Mouse (Mus musculus): Measurements from ENCODE around the gene Rabggta. TPM values are rescaled to one million over a fixed set of nuclear protein-coding genes. Genes with fewer than 3 reads are reported as not detected.
A peak's percentile ranks its signal among the peaks of the same experiment; 100 is the strongest.

The Rabggta gene
- polyA plus RNA-seq, 1 experiment: 18.4 TPM

DNA sequence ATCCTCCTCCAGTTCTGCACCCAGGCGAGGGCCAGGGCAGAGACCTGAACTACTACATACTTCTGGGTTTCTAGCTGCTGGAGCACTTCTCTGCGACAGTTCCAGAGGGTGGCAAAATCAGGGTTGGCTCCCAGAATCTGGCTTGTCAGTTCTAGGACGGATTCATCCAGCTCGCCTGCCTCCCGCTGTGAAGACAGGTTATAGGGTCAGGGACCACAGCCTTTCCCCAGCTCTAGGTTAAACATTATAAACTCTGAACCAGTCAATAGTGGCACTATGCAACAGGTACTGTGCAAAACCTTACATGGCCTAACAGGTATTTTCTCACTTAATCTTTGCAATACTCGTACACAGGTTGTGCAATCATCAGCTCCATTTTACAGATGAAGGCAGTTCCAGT is 987 bp downstream of the Rabggta start:
- H3K4me2 ChIP-seq (ENCODE audit: low read depth): peak overlapping the region; percentile 91
- no peaks in the 10 kb centered on the region for H3K27me3 ChIP-seq (ENCODE audit: control insufficient read depth, insufficient read depth, insufficient read length)
- H3K79me2 ChIP-seq (ENCODE audit: control insufficient read depth, insufficient read depth): no peaks in the 10 kb centered on the region
- H3K36me3 ChIP-seq (ENCODE audit: control insufficient read depth, insufficient read depth): no peaks in the 10 kb centered on the region
- TF ChIP-seq MAX (IDR thresholded peaks at IDR 0.05; ENCODE audit: low read depth) (no peak), POLR2A (IDR thresholded peaks at IDR 0.05; ENCODE audit: insufficient read length, low read depth) (no peak), SRF (IDR thresholded peaks at IDR 0.05; ENCODE audit: control insufficient read depth, insufficient read length, low read depth) (no peak), TCF3 (IDR thresholded peaks at IDR 0.05; ENCODE audit: insufficient read length, low read depth) (no peak), REST (IDR thresholded peaks at IDR 0.05; ENCODE audit: insufficient read depth, insufficient read length) (no peak), E2F4 (IDR thresholded peaks at IDR 0.05; ENCODE audit: insufficient read depth) (no peak), USF1 (IDR thresholded peaks at IDR 0.05; ENCODE audit: low read depth) (no peak), CEBPB (IDR thresholded peaks at IDR 0.05; ENCODE audit: insufficient read depth, poor library complexity, severe bottlenecking) (no peak)
- H3ac ChIP-seq (ENCODE audit: control insufficient read depth, insufficient read length): peak overlapping the region; percentile 39
- peak overlapping the region; percentile 44 for H3K4me3 ChIP-seq

DNA sequence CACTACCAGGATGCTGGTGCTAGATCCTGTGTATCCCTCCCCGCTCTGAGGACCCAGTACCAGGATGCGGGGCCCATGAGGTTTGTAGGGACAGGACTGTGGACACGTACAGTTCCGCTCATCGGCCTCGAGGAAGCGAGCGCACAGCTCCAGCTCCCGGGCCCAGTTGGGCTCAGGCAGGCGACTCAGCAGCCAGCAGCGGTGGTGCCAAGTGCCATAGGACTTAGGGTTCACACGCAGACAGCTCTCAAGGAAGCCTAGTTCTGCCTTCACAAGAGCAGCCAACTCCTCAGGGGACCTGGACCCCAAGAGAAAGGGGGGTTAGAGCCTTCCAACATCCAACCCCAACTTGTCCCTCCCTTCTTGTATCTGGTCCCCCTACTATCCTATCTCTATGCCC is 1.4 kb downstream of the Rabggta start:
- H3K79me2 ChIP-seq (ENCODE audit: control insufficient read depth, insufficient read depth): no peaks in the 10 kb centered on the region
- H3K4me3 ChIP-seq: peak overlapping the region; percentile 44
- H3ac ChIP-seq (ENCODE audit: control insufficient read depth, insufficient read length): no peak overlapping the region
- no peaks in the 10 kb centered on the region for H3K36me3 ChIP-seq (ENCODE audit: control insufficient read depth, insufficient read depth)
- no peak for TF ChIP-seq MAX (IDR thresholded peaks at IDR 0.05; ENCODE audit: low read depth)
- TF ChIP-seq POLR2A (IDR thresholded peaks at IDR 0.05; ENCODE audit: insufficient read length, low read depth): no peak
- no peak for TF ChIP-seq SRF (IDR thresholded peaks at IDR 0.05; ENCODE audit: control insufficient read depth, insufficient read length, low read depth)
- no peak for TF ChIP-seq MYOG (IDR thresholded peaks at IDR 0.05; ENCODE audit: control insufficient read depth in 1 of 3, insufficient read depth in 1 of 3, insufficient read length in 2 of 3, low read depth in 2 of 3)
- no peak for TF ChIP-seq E2F4 (IDR thresholded peaks at IDR 0.05; ENCODE audit: insufficient read depth)
- no peak for TF ChIP-seq TCF12 (IDR thresholded peaks at IDR 0.05; ENCODE audit: insufficient read depth, poor library complexity, severe bottlenecking)
- TF ChIP-seq USF1 (IDR thresholded peaks at IDR 0.05; ENCODE audit: low read depth): no peak
- TF ChIP-seq REST (IDR thresholded peaks at IDR 0.05; ENCODE audit: insufficient read depth, insufficient read length): no peak
- no peak for TF ChIP-seq MYOD1 (IDR thresholded peaks at IDR 0.05; ENCODE audit: control insufficient read depth in 1 of 3, insufficient read length in 2 of 3, low read depth in 2 of 3)
- no peak for TF ChIP-seq POLR2AphosphoS2 (IDR thresholded peaks at IDR 0.05; ENCODE audit: insufficient read length, low read depth)
- TF ChIP-seq TCF3 (IDR thresholded peaks at IDR 0.05; ENCODE audit: insufficient read length, low read depth): no peak
- TF ChIP-seq CEBPB (IDR thresholded peaks at IDR 0.05; ENCODE audit: insufficient read depth, poor library complexity, severe bottlenecking): no peak
- H3K27me3 ChIP-seq (ENCODE audit: control insufficient read depth, insufficient read depth, insufficient read length): no peaks in the 10 kb centered on the region
- no peak overlapping the region for H3K4me2 ChIP-seq (ENCODE audit: low read depth)

DNA sequence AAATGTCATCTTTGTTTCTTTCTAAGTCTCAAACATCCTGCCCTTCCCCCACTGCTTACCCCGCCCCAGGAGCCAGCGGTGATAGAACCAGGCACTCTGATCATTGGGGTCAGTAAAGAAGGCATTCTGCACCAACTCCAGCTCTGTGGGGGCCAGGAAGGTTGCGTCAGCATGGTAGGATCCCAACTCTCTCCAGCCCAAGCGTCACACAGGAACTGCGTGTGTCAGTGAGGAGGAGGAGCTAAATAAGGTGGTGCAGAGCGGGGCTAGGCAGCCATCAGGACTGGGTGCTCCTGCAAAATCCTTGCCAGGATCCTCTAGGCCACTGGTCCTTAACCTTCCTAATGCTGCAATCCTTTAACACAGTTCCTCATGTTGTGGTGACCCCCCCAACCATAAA is 2.3 kb downstream of the Rabggta start:
- Histone ChIP-seq H3K79me2 (ENCODE audit: control insufficient read depth, insufficient read depth) (no peaks in the 10 kb centered on the region), H3ac (ENCODE audit: control insufficient read depth, insufficient read length) (no peak overlapping the region), H3K4me3 (no peak overlapping the region), H3K36me3 (ENCODE audit: control insufficient read depth, insufficient read depth) (no peaks in the 10 kb centered on the region), H3K4me2 (ENCODE audit: low read depth) (no peak overlapping the region), H3K27me3 (ENCODE audit: control insufficient read depth, insufficient read depth, insufficient read length) (no peaks in the 10 kb centered on the region)
- TF ChIP-seq POLR2A (IDR thresholded peaks at IDR 0.05; ENCODE audit: insufficient read length, low read depth) (no peak), REST (IDR thresholded peaks at IDR 0.05; ENCODE audit: insufficient read depth, insufficient read length) (no peak), TCF12 (IDR thresholded peaks at IDR 0.05; ENCODE audit: insufficient read depth, poor library complexity, severe bottlenecking) (no peak)

DNA sequence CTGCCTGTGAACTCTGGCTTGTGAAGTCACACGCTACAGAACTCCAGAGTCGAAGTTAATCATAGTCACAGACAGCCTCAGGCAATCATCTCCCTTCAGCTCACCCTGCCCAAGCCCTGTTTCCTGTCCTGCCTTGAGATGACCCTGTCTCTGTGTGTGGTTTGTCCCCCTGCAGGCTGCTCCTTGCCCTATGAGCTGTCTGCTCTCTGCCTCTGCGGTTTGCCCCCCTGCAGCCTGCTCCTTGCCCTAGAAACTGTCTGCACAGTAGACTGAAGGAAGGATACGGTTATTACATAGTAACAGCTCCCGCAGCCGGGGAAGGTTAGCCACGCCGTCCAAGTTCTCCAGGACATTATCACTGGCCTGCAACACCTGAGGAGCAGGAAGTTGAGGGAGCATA is 5.2 kb downstream of the Rabggta start:
- no peak for TF ChIP-seq TCF3 (IDR thresholded peaks at IDR 0.05; ENCODE audit: insufficient read length, low read depth)
- TF ChIP-seq TCF12 (IDR thresholded peaks at IDR 0.05; ENCODE audit: insufficient read depth, poor library complexity, severe bottlenecking): no peak
- no peak for TF ChIP-seq MYOD1 (IDR thresholded peaks at IDR 0.05; ENCODE audit: control insufficient read depth in 1 of 3, insufficient read length in 2 of 3, low read depth in 2 of 3)
- TF ChIP-seq SRF (IDR thresholded peaks at IDR 0.05; ENCODE audit: control insufficient read depth, insufficient read length, low read depth): no peak
- no peak for TF ChIP-seq USF1 (IDR thresholded peaks at IDR 0.05; ENCODE audit: low read depth)
- no peak for TF ChIP-seq MYOG (IDR thresholded peaks at IDR 0.05; ENCODE audit: control insufficient read depth in 1 of 3, insufficient read depth in 1 of 3, insufficient read length in 2 of 3, low read depth in 2 of 3)
- no peak for TF ChIP-seq CEBPB (IDR thresholded peaks at IDR 0.05; ENCODE audit: insufficient read depth, poor library complexity, severe bottlenecking)
- Histone ChIP-seq H3K27me3 (ENCODE audit: control insufficient read depth, insufficient read depth, insufficient read length) (no peaks in the 10 kb centered on the region), H3K4me3 (no peak overlapping the region), H3K4me2 (ENCODE audit: low read depth) (no peak overlapping the region), H3K79me2 (ENCODE audit: control insufficient read depth, insufficient read depth) (no peaks in the 10 kb centered on the region), H3K36me3 (ENCODE audit: control insufficient read depth, insufficient read depth) (no peaks in the 10 kb centered on the region), H3ac (ENCODE audit: control insufficient read depth, insufficient read length) (no peak overlapping the region)

DNA sequence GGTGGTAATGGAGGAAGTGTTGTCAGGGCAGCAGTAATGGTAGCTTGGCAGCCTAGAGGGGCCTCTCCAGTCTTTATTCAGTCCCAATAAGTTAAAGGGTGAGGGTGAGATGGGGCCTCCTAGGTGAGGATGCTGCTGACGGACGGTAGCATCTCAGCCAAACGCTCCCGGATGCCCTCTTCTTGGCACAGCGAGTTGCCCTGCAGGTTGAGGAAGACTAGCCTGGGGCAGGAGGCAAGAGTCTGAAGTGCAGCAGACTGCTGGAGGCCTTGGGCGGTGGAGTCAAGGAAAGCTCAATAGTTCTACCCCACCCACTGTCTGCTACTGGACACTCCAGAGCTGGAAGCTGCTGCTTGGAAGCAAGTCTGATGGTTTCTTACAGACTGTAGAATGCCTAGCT is 5.8 kb downstream of the Rabggta start:
- H3K27me3 ChIP-seq (ENCODE audit: control insufficient read depth, insufficient read depth, insufficient read length): no peaks in the 10 kb centered on the region
- H3K79me2 ChIP-seq (ENCODE audit: control insufficient read depth, insufficient read depth): no peaks in the 10 kb centered on the region
- no peaks in the 10 kb centered on the region for H3K36me3 ChIP-seq (ENCODE audit: control insufficient read depth, insufficient read depth)
- H3K4me3 ChIP-seq: no peak overlapping the region
- H3ac ChIP-seq (ENCODE audit: control insufficient read depth, insufficient read length): no peak overlapping the region
- H3K4me2 ChIP-seq (ENCODE audit: low read depth): no peak overlapping the region
- TF ChIP-seq MYOG (IDR thresholded peaks at IDR 0.05; ENCODE audit: control insufficient read depth in 1 of 3, insufficient read depth in 1 of 3, insufficient read length in 2 of 3, low read depth in 2 of 3) (no peak), REST (IDR thresholded peaks at IDR 0.05; ENCODE audit: insufficient read depth, insufficient read length) (no peak), TCF12 (IDR thresholded peaks at IDR 0.05; ENCODE audit: insufficient read depth, poor library complexity, severe bottlenecking) (no peak), POLR2A (IDR thresholded peaks at IDR 0.05; ENCODE audit: insufficient read length, low read depth) (no peak), TCF3 (IDR thresholded peaks at IDR 0.05; ENCODE audit: insufficient read length, low read depth) (no peak), MAX (IDR thresholded peaks at IDR 0.05; ENCODE audit: low read depth) (no peak)

Data from myocyte (in vitro differentiated cells).